Mouse (Mus musculus) left cerebral cortex, postnatal 4 days (tissue): Measurements from ENCODE around the gene Nxn. TPM values are rescaled to one million over a fixed set of nuclear protein-coding genes. Genes with fewer than 3 reads are reported as not detected.
A peak's percentile ranks its signal among the peaks of the same experiment; 100 is the strongest.

Experiments used
- DNase-seq: peaks from one replicate; pipeline ENCODE4 v3.0.0-alpha.2; 2022
- intact Hi-C: fragments of 180-260 bp; cut with DNase I; formaldehyde crosslinking; loops from one replicate; pipeline ENCODE4 v1.15.1; 2025
- total RNA-seq, 2 experiments: library from RNA; stranded (reverse); gene quantifications; 2 replicates each; pipeline ENCODE4 v1.2.3; 2021

Gene Nxn
- total RNA-seq, 2 experiments from 2014 or later, result 12.4 to 15.7 TPM

GRCm38 (mm10) chr11:76372120-76372519 is 26.8 kb downstream of the Nxn start:
- no peak for DNase-seq
- intact Hi-C loops, result no loop called here

GRCm38 (mm10) chr11:76370491-76370890 is 28.4 kb downstream of the Nxn start:
- intact Hi-C loops, result no loop called here
- DNase-seq, result no peak

GRCm38 (mm10) chr11:76366720-76367119 is 32.2 kb downstream of the Nxn start:
- intact Hi-C loops, result no loop called here
- DNase-seq, result no peak

GRCm38 (mm10) chr11:76364038-76364437 is 34.9 kb downstream of the Nxn start:
- intact Hi-C loops, result no loop called here
- DNase-seq, result no peak

GRCm38 (mm10) chr11:76363636-76364035 is 35.3 kb downstream of the Nxn start:
- intact Hi-C loops, result no loop called here
- DNase-seq, result no peak

GRCm38 (mm10) chr11:76363178-76363577 is 35.8 kb downstream of the Nxn start:
- intact Hi-C loops, result no loop called here
- no peak for DNase-seq

- DNase-seq, result no peak
- intact Hi-C loops, result no loop called here
Measured at GRCm38 (mm10) chr11:76361422-76361821, 37.5 kb downstream of the Nxn start.

GRCm38 (mm10) chr11:76360255-76360654 is 38.7 kb downstream of the Nxn start:
- no peak for DNase-seq
- intact Hi-C loops, result no loop called here

- intact Hi-C loops, result no loop called here
- no peak for DNase-seq
Measured at GRCm38 (mm10) chr11:76358628-76359320, 40.2 kb downstream of the Nxn start.

GRCm38 (mm10) chr11:76357464-76357863 is 41.5 kb downstream of the Nxn start:
- intact Hi-C loops, result no loop called here
- no peak for DNase-seq

GRCm38 (mm10) chr11:76356091-76356490 is 42.8 kb downstream of the Nxn start:
- intact Hi-C loops, result no loop called here
- peak; percentile 75 for DNase-seq

- DNase-seq, result no peak
- intact Hi-C loops, result no loop called here
Measured at GRCm38 (mm10) chr11:76355425-76355824, 43.5 kb downstream of the Nxn start.

- no peak for DNase-seq
- intact Hi-C loops, result no loop called here
Measured at GRCm38 (mm10) chr11:76352861-76353558, 45.9 kb downstream of the Nxn start.

- DNase-seq, result no peak
- intact Hi-C loops, result no loop called here
Measured at GRCm38 (mm10) chr11:76351624-76352011, 47.3 kb downstream of the Nxn start.

- DNase-seq, result no peak
- intact Hi-C loops, result no loop called here
Measured at GRCm38 (mm10) chr11:76350931-76351623, 47.9 kb downstream of the Nxn start.

GRCm38 (mm10) chr11:76349833-76350232 is 49.1 kb downstream of the Nxn start:
- intact Hi-C loops, result no loop called here

GRCm38 (mm10) chr11:76347589-76347988 is 51.4 kb downstream of the Nxn start:
- intact Hi-C loops, result no loop called here
- no peak for DNase-seq

More at GRCm38 (mm10) chr11:76349833-76350232, 49.1 kb downstream of the Nxn start:
- DNase-seq, result no peak

GRCm38 (mm10) chr11:76343031-76343430 is 55.9 kb downstream of the Nxn start:
- intact Hi-C loops, result no loop called here
- DNase-seq, result no peak

- intact Hi-C loops, result no loop called here
- DNase-seq, result no peak
Measured at GRCm38 (mm10) chr11:76341884-76342645, 56.9 kb downstream of the Nxn start.

GRCm38 (mm10) chr11:76341163-76341562 is 57.8 kb downstream of the Nxn start:
- intact Hi-C loops, result no loop called here
- DNase-seq, result no peak

GRCm38 (mm10) chr11:76339830-76340229 is 59.1 kb downstream of the Nxn start:
- intact Hi-C loops, result no loop called here
- no peak for DNase-seq
